Mouse (Mus musculus) G1E (cell line): ENCODE results near the gene Dyrk1a. TPM values are rescaled to one million over a fixed set of nuclear protein-coding genes. Genes with fewer than 3 reads are reported as not detected.

Source experiments
- ATAC-seq: 2 replicates; pipeline ENCODE4 v1.8.0; 2016; ENCODE audit warnings: mild to moderate bottlenecking; ENCODE audit not compliant: insufficient number of reproducible peaks, poor library complexity, low FRiP score, severe bottlenecking; ENCODE audit errors: extremely low read depth
- DNase-seq: peaks from one replicate; pipeline ENCODE4 v3.0.0; 2012; ENCODE audit warnings: low spot score
- H3K27me3 ChIP-seq: 2 replicates; pipeline ENCODE4 v1.6.1; 2012; ENCODE audit warnings: mild to moderate bottlenecking, low read length, inconsistent platforms; ENCODE audit not compliant: insufficient read depth
- H3K36me3 ChIP-seq: replicated peaks from 2 replicates; pipeline ENCODE3; 2012; ENCODE audit warnings: mild to moderate bottlenecking, inconsistent platforms
- H3K4me1 ChIP-seq: 2 replicates; pipeline ENCODE4 v1.6.1; 2012; ENCODE audit warnings: low read depth, low read length, inconsistent platforms, mixed read lengths; ENCODE audit not compliant: insufficient read depth
- H3K4me3 ChIP-seq: 2 replicates; pipeline ENCODE4 v1.5.1; 2012; ENCODE audit warnings: low read depth, mild to moderate bottlenecking, inconsistent platforms, low read length, moderate library complexity, mixed read lengths
- H3K9me3 ChIP-seq: replicated peaks from 2 replicates; pipeline ENCODE4 v1.6.1; 2012; ENCODE audit warnings: inconsistent platforms
- CTCF ChIP-seq: IDR thresholded peaks from 2 replicates; pipeline ENCODE4 v1.5.1; 2012; ENCODE audit warnings: low read depth, low read length, inconsistent platforms, mixed read lengths
- GATA1 ChIP-seq: IDR thresholded peaks from 2 replicates; pipeline ENCODE4 v1.6.1; 2012; ENCODE audit warnings: borderline replicate concordance, low read length, inconsistent platforms, mixed read lengths
- GATA2 ChIP-seq: IDR thresholded peaks from 2 replicates; pipeline ENCODE4 v1.6.1; 2012; ENCODE audit warnings: low read depth, low read length, inconsistent platforms, borderline replicate concordance
- POLR2AphosphoS5 ChIP-seq: IDR thresholded peaks from 2 replicates; pipeline ENCODE4 v1.6.1; 2012; ENCODE audit warnings: low read depth, low read length, inconsistent platforms; ENCODE audit not compliant: insufficient replicate concordance
- TAL1 ChIP-seq: conservative IDR thresholded peaks from 2 replicates; pipeline ENCODE4 v1.6.1; 2012; ENCODE audit warnings: low read depth, low read length, inconsistent platforms, mixed read lengths
- polyA plus RNA-seq: library from polyadenylated mRNA; stranded (reverse); fragments of >175 nt; gene quantifications from 2 replicates; pipeline ENCODE4 v1.2.3, GENCODE M21; 2012
- total RNA-seq, 2 experiments: library from RNA; stranded (forward) in 1 of 2; stranded (reverse) in 1 of 2; fragments of 200-1000 nt in 1 of 2; fragments of >200 nt in 1 of 2; fragmentation: Nextera tagmentation in 1 of 2; gene quantifications; 2 replicates each; pipeline ENCODE4 v1.2.3; 2014 to 2017

Gene Dyrk1a
- total and polyA plus RNA-seq, 3 experiments = 14.5 to 106 (median 67.3) TPM

DNA sequence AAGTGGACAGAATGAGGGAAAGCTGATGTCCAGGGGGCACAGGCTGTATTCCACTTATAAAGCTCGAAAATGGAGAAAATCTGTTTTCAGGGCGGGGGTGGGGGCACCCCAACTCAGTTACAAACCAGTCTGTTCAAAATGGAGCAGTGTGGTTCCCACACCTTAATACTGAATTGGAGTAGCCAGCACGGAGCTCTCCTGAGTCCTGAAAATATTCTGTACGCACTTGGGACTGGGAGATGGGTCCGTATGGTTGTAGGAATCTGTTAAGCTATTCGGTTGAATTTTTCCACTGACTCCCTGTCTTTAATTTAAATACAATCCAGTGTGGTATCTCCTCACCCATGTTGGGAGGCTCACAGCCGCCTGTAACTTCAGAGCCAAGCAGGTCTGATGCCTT is 14.5 kb upstream of the Dyrk1a start:
- TF ChIP-seq GATA2 = no peak
- no peak for TF ChIP-seq GATA1
- TF ChIP-seq CTCF = no peak
- TF ChIP-seq TAL1 = no peak
- no peak for TF ChIP-seq POLR2AphosphoS5
- ATAC-seq = no peak
- Histone ChIP-seq H3K9me3 (peaks cover 9% of the 10 kb centered on the region), H3K4me1 (peaks cover 2% of the 10 kb centered on the region; the same call in 1 of the 2 replicates), H3K27me3 (peaks cover 22% of the 10 kb centered on the region), H3K4me3 (no peak overlapping the region), H3K36me3 (no peaks in the 10 kb centered on the region)
- DNase-seq = no peak

DNA sequence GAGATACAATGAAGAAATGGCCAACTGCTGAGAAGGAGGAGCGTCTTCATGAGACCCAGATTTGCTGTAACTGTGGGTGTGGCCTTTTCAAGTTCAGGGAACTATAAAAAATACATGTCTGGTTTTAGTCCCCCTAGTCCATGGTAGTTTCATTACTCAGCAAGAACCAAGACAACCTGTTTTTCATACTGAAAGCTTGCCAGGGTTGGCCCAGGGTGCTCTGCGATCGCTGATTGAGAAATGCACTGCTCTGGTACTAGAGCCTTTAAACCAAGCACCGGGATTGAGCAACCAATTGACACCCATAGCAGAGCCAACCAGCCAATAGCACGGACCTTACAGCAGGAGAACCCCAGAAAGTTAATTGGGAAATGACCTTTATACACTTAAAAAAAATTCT is 13.6 kb upstream of the Dyrk1a start:
- ATAC-seq (no peak), DNase-seq (no peak)

DNA sequence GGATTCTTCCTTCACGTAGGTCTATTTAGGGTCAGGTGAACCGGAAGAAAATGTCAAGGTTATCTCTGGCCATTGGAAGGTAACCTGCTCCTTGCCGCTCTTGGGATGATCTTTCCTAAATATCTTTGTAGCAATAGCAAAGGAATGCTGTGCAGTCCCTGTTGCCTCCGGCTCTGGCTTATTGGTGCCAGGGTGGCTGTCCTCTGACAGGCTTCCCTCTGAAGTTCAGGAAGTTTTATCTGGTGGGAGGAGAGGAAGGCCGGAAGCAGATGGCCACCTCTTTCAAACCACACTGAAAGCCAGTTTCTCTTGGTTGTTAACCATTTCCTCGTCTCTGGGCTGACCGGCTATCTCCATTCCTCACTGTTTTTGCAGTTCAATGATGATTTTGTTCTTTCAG is 10.5 kb upstream of the Dyrk1a start:
- TF ChIP-seq POLR2AphosphoS5 (no peak), GATA1 (no peak), GATA2 (no peak), CTCF (no peak)
- ATAC-seq = no peak
- H3K4me3 ChIP-seq = no peak overlapping the region
- peaks cover under 1% of the 10 kb centered on the region; the same call in 1 of the 2 replicates for H3K9me3 ChIP-seq
- H3K4me1 ChIP-seq = peaks cover 2% of the 10 kb centered on the region; the same call in 1 of the 2 replicates
- no peak for DNase-seq
- H3K36me3 ChIP-seq = no peaks in the 10 kb centered on the region
- H3K27me3 ChIP-seq = peaks cover 44% of the 10 kb centered on the region

More for the DNA sequence above, 13.6 kb upstream of the Dyrk1a start:
- TF ChIP-seq POLR2AphosphoS5 (no peak), GATA1 (no peak), GATA2 (no peak), TAL1 (no peak), CTCF (no peak)
- Histone ChIP-seq H3K4me1 (peaks cover 2% of the 10 kb centered on the region; the same call in 1 of the 2 replicates), H3K27me3 (peaks cover 26% of the 10 kb centered on the region), H3K36me3 (no peaks in the 10 kb centered on the region), H3K9me3 (peaks cover 9% of the 10 kb centered on the region), H3K4me3 (no peak overlapping the region)

DNA sequence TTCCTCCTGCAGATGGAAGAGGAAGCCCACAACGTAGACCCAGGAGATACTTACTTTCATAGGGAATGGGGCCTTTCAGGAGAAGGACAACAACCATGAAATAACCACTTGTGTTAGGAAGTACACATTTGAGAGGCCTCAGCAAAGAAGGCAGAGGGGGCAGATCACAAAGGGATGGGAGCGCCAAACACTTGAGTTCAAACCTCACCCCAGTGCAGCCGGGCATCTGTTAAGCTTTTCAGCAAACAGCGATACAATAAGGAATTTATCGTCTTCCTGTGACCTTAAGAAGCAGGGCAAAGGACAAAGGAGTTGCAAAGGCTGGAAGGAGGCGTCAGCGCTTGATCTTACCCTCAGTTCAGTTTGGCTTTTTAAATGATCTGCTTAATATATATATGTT is 10.0 kb upstream of the Dyrk1a start:
- no peaks in the 10 kb centered on the region for H3K9me3 ChIP-seq
- H3K4me1 ChIP-seq = peaks cover 2% of the 10 kb centered on the region; the same call in 1 of the 2 replicates
- DNase-seq (no peak), ATAC-seq (no peak)
- TF ChIP-seq POLR2AphosphoS5 (no peak), GATA1 (no peak), GATA2 (no peak), TAL1 (no peak)
- no peak overlapping the region for H3K4me3 ChIP-seq
- H3K27me3 ChIP-seq = peaks cover 48% of the 10 kb centered on the region
- H3K36me3 ChIP-seq = no peaks in the 10 kb centered on the region

DNA sequence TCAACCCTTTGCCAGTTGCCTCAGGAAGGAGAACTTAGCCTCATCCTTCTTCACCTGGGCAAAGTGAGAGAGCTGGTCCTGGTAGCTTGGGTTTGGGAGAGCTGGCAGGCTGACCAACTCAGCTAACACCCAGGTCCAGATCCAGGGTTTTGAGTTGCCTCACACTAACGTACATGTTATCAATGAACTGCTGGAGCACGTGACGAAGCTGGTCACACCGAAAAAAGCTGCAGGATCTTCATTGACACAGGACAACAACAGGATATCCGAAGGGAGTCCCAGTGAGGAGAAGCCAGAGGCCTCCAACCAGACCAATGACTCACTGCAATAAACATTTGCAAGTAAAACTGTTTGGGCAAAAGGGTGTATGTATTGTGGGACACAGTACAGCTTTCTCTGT is 9.2 kb upstream of the Dyrk1a start:
- Histone ChIP-seq H3K27me3 (peaks cover 51% of the 10 kb centered on the region), H3K9me3 (no peaks in the 10 kb centered on the region), H3K36me3 (no peaks in the 10 kb centered on the region), H3K4me3 (no peak overlapping the region), H3K4me1 (peaks cover 2% of the 10 kb centered on the region; the same call in 1 of the 2 replicates)
- no peak for ATAC-seq
- TF ChIP-seq GATA2 (no peak), CTCF (no peak), POLR2AphosphoS5 (no peak)
- no peak for DNase-seq

DNA sequence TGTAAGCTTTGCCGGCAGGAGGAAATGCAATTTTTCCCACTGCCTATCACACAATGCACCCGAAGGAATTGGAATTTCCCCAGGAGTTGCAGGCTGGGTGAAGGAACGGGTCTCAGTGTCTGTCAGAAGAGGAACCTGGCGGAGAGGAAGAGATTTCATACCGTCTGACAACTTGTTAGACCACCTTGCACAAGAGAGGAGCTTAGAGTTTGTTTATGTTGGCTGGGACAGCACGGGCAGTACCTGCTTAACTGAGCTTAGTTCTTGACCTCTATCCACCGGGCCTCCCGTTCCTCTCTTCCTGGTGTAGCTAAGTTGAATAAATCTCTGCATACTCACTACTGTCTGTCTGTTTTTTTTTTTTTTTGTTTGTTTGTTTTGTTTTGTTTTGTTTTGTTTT is 3.7 kb upstream of the Dyrk1a start:
- TF ChIP-seq POLR2AphosphoS5 (no peak), GATA1 (no peak), TAL1 (no peak), CTCF (no peak), GATA2 (no peak)

More for the DNA sequence above, 3.7 kb upstream of the Dyrk1a start:
- no peaks in the 10 kb centered on the region for H3K36me3 ChIP-seq
- no peak for DNase-seq
- no peak for ATAC-seq
- H3K4me1 ChIP-seq = peaks cover 11% of the 10 kb centered on the region
- H3K9me3 ChIP-seq = no peaks in the 10 kb centered on the region
- H3K27me3 ChIP-seq = peaks cover 27% of the 10 kb centered on the region
- H3K4me3 ChIP-seq = no peak overlapping the region
